Mouse (Mus musculus) forebrain, embryonic 11.5 days (tissue): ENCODE measurements around the gene Impdh1. TPM values are rescaled to one million over a fixed set of nuclear protein-coding genes. Genes with fewer than 3 reads are reported as not detected.
A peak's percentile ranks its signal among the peaks of the same experiment; 100 is the strongest.

Experiments used
- ATAC-seq: fragments of 200-750 bp; cut with Nextera tagmentation; replicated peaks from 2 replicates; pipeline ENCODE4 v1.8.0; 2017; ENCODE audit warnings: moderate TSS enrichment; ENCODE audit not compliant: low FRiP score
- DNase-seq: peaks from one replicate; pipeline ENCODE4 v3.0.0-alpha.2; 2017; ENCODE audit warnings: low spot score
- H3K27ac ChIP-seq: fragments of 300-500 bp; sonication (generic); 2 replicates; pipeline ENCODE4 v1.5.1; 2014; ENCODE audit warnings: low read depth, low read length
- H3K27me3 ChIP-seq: fragments of 300-500 bp; sonication (generic); 2 replicates; pipeline ENCODE4 v1.6.1; 2014; ENCODE audit warnings: mild to moderate bottlenecking, low read length, mixed read lengths; ENCODE audit not compliant: control insufficient read depth, insufficient read depth
- H3K36me3 ChIP-seq: fragments of 300-500 bp; sonication (generic); 2 replicates; pipeline ENCODE4 v1.6.1; 2014; ENCODE audit warnings: mild to moderate bottlenecking, low read length, moderate library complexity, mixed read lengths; ENCODE audit not compliant: control insufficient read depth, insufficient read depth
- H3K4me1 ChIP-seq: fragments of 300-500 bp; sonication (generic); replicated peaks from 2 replicates; pipeline ENCODE4 v1.6.1; 2014; ENCODE audit warnings: low read length, mixed read lengths; ENCODE audit not compliant: control insufficient read depth, insufficient read depth
- H3K4me2 ChIP-seq: fragments of 300-500 bp; sonication (generic); 2 replicates; pipeline ENCODE4 v1.6.1; 2014; ENCODE audit warnings: low read depth, mild to moderate bottlenecking, low read length, moderate library complexity, mixed read lengths; ENCODE audit not compliant: severe bottlenecking
- H3K4me3 ChIP-seq: fragments of 300-500 bp; sonication (generic); 2 replicates; pipeline ENCODE4 v1.5.1; 2014; ENCODE audit warnings: low read depth, low read length
- H3K9ac ChIP-seq: fragments of 300-500 bp; sonication (generic); 2 replicates; pipeline ENCODE4 v1.6.1; 2014; ENCODE audit warnings: low read length
- H3K9me3 ChIP-seq: fragments of 300-500 bp; sonication (generic); 2 replicates; pipeline ENCODE4 v1.6.1; 2016; ENCODE audit warnings: low read length, mixed read lengths; ENCODE audit not compliant: control insufficient read depth
- WGBS: fragments of 180-500 bp; shearing (Covaris S2); extraction: QIAGEN DNeasy Blood & Tissue Kit; methylation state at CpG from one replicate; pipeline ENCODE4 v1.1.7; 2014; 5-methylcytosine and 5-hydroxymethylcytosine counted together
- polyA plus RNA-seq: library from polyadenylated mRNA; unstranded; fragments of >200 nt; fragmentation: Nextera tagmentation; extraction: Ambion mirVana; gene quantifications from 2 replicates; pipeline ENCODE4 v1.2.1, GENCODE M21; 2014

Impdh1 gene
- polyA plus RNA-seq, 1 experiment from 2014 or later = 38.3 TPM

GRCm38 (mm10) chr6:29210231-29210936 is 5.8 kb downstream of the Impdh1 start:
- Histone ChIP-seq H3K9me3 (no peaks in the 10 kb centered on the region), H3K27me3 (peaks cover 17% of the 10 kb centered on the region), H3K36me3 (no peaks in the 10 kb centered on the region), H3K4me1 (peaks cover 21% of the 10 kb centered on the region), H3K9ac (no peak overlapping the region), H3K4me3 (no peak overlapping the region), H3K4me2 (no peak overlapping the region), H3K27ac (no peak overlapping the region)
- ATAC-seq (no peak), DNase-seq (peak; percentile 33)
- 79% methylated on average over 9 of the region's 9 CpGs for WGBS

DNA sequence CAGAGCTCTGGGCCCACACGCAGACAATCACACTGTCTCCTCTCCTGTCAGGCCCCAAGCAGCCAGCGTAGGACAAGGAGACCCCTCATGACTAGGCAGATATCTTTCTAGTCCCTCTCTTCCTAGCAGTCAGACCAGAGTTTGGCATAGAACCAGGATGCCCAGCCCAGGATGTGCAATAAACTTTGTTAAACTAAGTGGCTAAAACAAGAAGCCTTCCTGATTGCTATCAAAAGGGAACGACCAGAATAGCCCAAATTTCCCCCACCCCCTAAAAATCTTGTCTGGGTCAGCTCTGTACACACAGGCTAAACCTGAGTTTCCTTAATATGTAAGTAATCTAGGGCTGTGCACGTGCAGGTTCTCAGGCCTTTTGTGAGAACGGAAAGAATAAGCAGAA is 8.0 kb downstream of the Impdh1 start:
- no peaks in the 10 kb centered on the region for H3K9me3 ChIP-seq
- DNase-seq (peak; percentile 29), ATAC-seq (no peak)
- no peaks in the 10 kb centered on the region; the same call in 1 of the 2 replicates for H3K36me3 ChIP-seq
- H3K4me3 ChIP-seq = no peak overlapping the region
- peaks cover 8% of the 10 kb centered on the region for H3K4me1 ChIP-seq
- H3K9ac ChIP-seq = no peak overlapping the region
- 88% methylated on average over 5 of the region's 5 CpGs for WGBS
- no peak overlapping the region for H3K4me2 ChIP-seq
- no peak overlapping the region for H3K27ac ChIP-seq
- H3K27me3 ChIP-seq = peaks cover under 1% of the 10 kb centered on the region; the same call in 1 of the 2 replicates

GRCm38 (mm10) chr6:29207017-29207416 is 9.1 kb downstream of the Impdh1 start:
- Histone ChIP-seq H3K27ac (no peak overlapping the region), H3K27me3 (no peaks in the 10 kb centered on the region), H3K36me3 (no peaks in the 10 kb centered on the region; the same call in 1 of the 2 replicates), H3K9ac (no peak overlapping the region), H3K4me1 (peaks cover 5% of the 10 kb centered on the region; the same call in 1 of the 2 replicates), H3K4me3 (no peak overlapping the region), H3K9me3 (no peaks in the 10 kb centered on the region), H3K4me2 (no peak overlapping the region)
- ATAC-seq (no peak), DNase-seq (no peak)
- 82% methylated on average over 5 of the region's 5 CpGs for WGBS

GRCm38 (mm10) chr6:29206006-29206405 is 10.2 kb downstream of the Impdh1 start:
- DNase-seq (no peak), ATAC-seq (no peak)
- Histone ChIP-seq H3K27ac (no peak overlapping the region), H3K9me3 (no peaks in the 10 kb centered on the region), H3K9ac (no peak overlapping the region), H3K36me3 (no peaks in the 10 kb centered on the region; the same call in 1 of the 2 replicates), H3K4me1 (peaks cover under 1% of the 10 kb centered on the region; the same call in 1 of the 2 replicates), H3K4me2 (no peak overlapping the region), H3K4me3 (no peak overlapping the region), H3K27me3 (no peaks in the 10 kb centered on the region)
- 97% methylated on average over 10 of the region's 10 CpGs for WGBS

DNA sequence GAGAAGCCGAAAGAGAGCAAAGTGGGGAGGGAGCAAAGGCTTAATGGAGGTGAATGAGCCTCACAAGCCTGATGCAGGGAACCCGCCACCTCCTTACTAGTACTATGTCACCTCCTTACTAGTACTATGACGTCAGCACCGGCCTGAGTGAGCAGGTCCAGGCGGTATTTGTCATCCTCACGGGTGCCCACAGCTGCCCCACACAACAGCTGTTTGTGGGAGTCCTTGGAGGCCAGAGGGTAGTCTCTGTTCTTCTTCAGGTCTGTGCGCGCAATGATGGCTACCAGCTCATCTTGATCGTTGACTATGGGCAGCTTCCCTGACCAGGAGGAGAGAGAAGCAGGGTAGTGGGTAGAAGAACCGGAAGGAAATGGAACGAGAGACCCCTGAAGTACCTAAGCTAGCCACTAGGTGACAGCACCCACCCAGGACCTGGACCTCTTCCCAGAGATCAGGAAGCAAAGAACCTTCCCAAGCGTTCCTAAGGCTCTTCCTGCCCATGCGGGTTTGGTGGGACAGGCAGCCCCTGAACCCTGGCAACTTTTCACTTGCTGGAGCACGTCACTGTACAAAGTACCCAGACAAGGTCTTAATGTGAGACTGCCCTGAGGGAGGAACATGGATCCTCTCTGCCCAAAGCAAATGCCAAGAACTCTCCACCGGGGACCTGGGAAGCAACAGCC is 11.1 kb downstream of the Impdh1 start:
- ATAC-seq (peak; percentile 74), DNase-seq (peak; percentile 78)
- H3K27ac ChIP-seq = no peak overlapping the region
- H3K4me1 ChIP-seq = no peaks in the 10 kb centered on the region
- no peaks in the 10 kb centered on the region; the same call in 1 of the 2 replicates for H3K36me3 ChIP-seq
- no peaks in the 10 kb centered on the region for H3K9me3 ChIP-seq
- no peak overlapping the region for H3K4me2 ChIP-seq
- H3K9ac ChIP-seq = no peak overlapping the region
- H3K4me3 ChIP-seq = no peak overlapping the region
- WGBS = 54% methylated on average over 15 of the region's 15 CpGs
- no peaks in the 10 kb centered on the region for H3K27me3 ChIP-seq

DNA sequence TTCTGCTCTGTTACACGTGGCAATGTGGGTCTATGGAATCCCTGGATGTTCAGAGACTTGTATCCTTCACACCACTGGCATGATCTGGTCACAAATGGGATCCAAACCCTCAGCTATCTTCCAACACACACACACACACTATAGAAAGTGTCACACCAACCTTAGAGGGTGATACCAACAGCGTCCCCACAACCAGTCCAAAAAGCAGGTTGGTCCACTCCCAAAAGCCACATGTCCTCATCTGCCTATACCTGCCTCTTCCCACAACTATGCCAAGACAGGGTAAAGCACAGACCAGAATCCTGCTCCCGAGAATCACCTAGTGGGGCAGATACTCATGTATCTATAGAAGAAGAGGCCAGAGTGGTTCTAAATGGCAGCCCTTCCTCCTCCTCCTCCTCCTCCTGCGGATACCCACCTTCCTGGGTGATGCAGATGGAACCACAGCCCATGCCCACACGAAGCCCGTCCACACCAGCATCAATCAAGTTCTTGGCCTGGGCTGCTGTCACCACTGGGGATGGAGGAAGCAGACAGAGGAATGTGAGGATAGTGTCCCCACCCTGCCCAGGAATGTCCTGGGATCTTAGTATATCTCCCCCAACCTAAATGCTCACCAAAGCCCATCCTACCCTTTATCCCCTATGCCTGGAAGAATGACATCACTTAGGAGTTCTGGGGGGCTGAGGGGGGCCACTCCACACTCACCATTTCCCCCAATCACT is 12.1 kb downstream of the Impdh1 start:
- no peaks in the 10 kb centered on the region for H3K27me3 ChIP-seq
- WGBS = 90% methylated on average over 6 of the region's 6 CpGs
- no peak for ATAC-seq
- DNase-seq = no peak
- no peak overlapping the region for H3K9ac ChIP-seq
- H3K4me3 ChIP-seq = no peak overlapping the region
- H3K9me3 ChIP-seq = no peaks in the 10 kb centered on the region
- H3K4me1 ChIP-seq = no peaks in the 10 kb centered on the region
- H3K36me3 ChIP-seq = no peaks in the 10 kb centered on the region; the same call in 1 of the 2 replicates
- H3K4me2 ChIP-seq = no peak overlapping the region
- H3K27ac ChIP-seq = no peak overlapping the region

GRCm38 (mm10) chr6:29203096-29203495 is 13.1 kb downstream of the Impdh1 start:
- Histone ChIP-seq H3K27me3 (peaks cover 1% of the 10 kb centered on the region; the same call in 1 of the 2 replicates), H3K9me3 (no peaks in the 10 kb centered on the region), H3K4me3 (no peak overlapping the region), H3K4me2 (no peak overlapping the region), H3K9ac (no peak overlapping the region), H3K27ac (no peak overlapping the region), H3K4me1 (0 out of 2 replicates have a peak, but pooled peaks cover 2% of the 10 kb centered on the region), H3K36me3 (no peaks in the 10 kb centered on the region; the same call in 1 of the 2 replicates)
- 91% methylated on average over 13 of the region's 13 CpGs for WGBS
- no peak for ATAC-seq
- no peak for DNase-seq

DNA sequence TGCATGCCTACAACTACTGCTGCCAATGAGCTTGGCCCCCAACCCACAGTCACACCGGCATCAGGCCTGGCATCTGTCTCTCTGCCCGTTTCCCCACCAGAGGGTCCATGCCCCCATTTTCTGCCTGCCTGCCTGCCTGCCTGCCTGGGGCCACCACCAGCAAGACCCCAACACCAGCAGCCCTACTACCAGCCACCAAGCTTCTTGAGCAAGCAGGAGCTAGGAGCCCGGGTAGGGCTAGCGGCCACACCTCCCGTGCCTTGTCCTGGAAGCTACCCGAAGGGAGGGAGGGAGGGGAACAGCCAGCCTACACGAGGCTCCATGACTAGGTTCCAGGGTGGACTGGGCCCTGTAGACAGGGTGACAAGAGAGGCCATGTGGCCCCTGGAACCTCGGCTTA is 14.2 kb downstream of the Impdh1 start:
- peaks cover 2% of the 10 kb centered on the region; the same call in 1 of the 2 replicates for H3K27me3 ChIP-seq
- H3K27ac ChIP-seq = no peak overlapping the region
- ATAC-seq (no peak), DNase-seq (no peak)
- 0 out of 2 replicates have a peak, but pooled peaks cover 2% of the 10 kb centered on the region for H3K4me1 ChIP-seq
- no peak overlapping the region for H3K4me2 ChIP-seq
- H3K36me3 ChIP-seq = no peaks in the 10 kb centered on the region; the same call in 1 of the 2 replicates
- 83% methylated on average over 8 of the region's 8 CpGs for WGBS
- no peak overlapping the region for H3K4me3 ChIP-seq
- H3K9ac ChIP-seq = no peak overlapping the region
- H3K9me3 ChIP-seq = no peaks in the 10 kb centered on the region
